Mouse (Mus musculus): Measurements from ENCODE around the gene Wscd2.

DNA sequence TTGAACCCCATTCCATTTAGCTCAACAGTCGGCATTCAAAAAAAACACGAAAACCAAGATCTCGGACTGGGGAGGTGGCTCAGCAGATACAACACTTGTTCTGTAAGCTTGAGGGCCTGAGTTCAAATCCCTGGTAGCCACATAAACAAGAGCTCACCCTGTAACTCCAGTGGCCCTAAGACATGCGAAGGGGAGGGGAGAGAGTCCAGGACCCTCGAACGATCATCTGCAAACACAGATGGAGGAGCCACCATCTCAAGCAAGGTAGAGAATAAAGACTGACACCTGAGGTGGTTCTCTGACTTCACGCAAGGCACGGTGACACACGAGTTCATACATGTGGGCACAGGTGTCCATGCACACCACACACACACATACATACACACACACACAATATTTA is 516 bp upstream of the Wscd2 start:
- TF ChIP-seq CTCF (IDR thresholded peaks at IDR 0.05; ENCODE audit: low read depth) (no peak), EP300 (IDR thresholded peaks at IDR 0.05; ENCODE audit: low read depth) (no peak)
